Mouse (Mus musculus): ENCODE data around the gene Psen1. TPM values are rescaled to one million over a fixed set of nuclear protein-coding genes. Genes with fewer than 3 reads are reported as not detected.
A peak's percentile ranks its signal among the peaks of the same experiment; 100 is the strongest.

Gene Psen1
- polyA plus RNA-seq, 1 experiment from 2014 or later: 61.3 TPM

GRCm38 (mm10) chr12:83763311-83764043 lies 75.5 kb downstream of the Psen1 start, which contains the start of gene Papln:
Gene Papln, plus strand, starts transcription at chr12:83763634.
- ATAC-seq (ENCODE audit: insufficient read depth) (peak; percentile 38; the same call in 1 of the 2 replicates), DNase-seq (peak; percentile 76)
- Histone ChIP-seq H3K9me3 (ENCODE audit: low read depth, low read length) (no peaks in the 10 kb centered on the region), H3K4me3 (ENCODE audit: low read depth, low read length) (peak within 1 kb of the TSS; percentile 33), H3K4me1 (ENCODE audit: insufficient read depth) (peaks cover 15% of the 10 kb centered on the region; the same call in 1 of the 2 replicates), H3K27ac (ENCODE audit: low read depth) (no peak within 1 kb of the TSS), H3K36me3 (ENCODE audit: insufficient read depth) (no peaks in the 10 kb centered on the region), H3K4me2 (peak within 1 kb of the TSS; percentile 70), H3K9ac (no peak within 1 kb of the TSS; the same call in 1 of the 2 replicates), H3K27me3 (ENCODE audit: insufficient read depth, low read length) (no peaks in the 10 kb centered on the region)
- TF ChIP-seq CTCF (IDR thresholded peaks at IDR 0.05; ENCODE audit: low read depth): no peak
- WGBS: 6% methylated on average over 31 of the region's 31 CpGs

- DNase-seq: peak; percentile 27
- peak overlapping the region; percentile 70 for H3K4me2 ChIP-seq
- H3K27me3 ChIP-seq (ENCODE audit: insufficient read depth, low read length): no peaks in the 10 kb centered on the region
- no peak overlapping the region; the same call in 1 of the 2 replicates for H3K9ac ChIP-seq
- 2% methylated on average over 14 of the region's 14 CpGs for WGBS
- no peak; the same call in 1 of the 2 replicates for TF ChIP-seq CTCF (IDR thresholded peaks at IDR 0.05; ENCODE audit: low read depth)
- ATAC-seq (ENCODE audit: insufficient read depth): no peak
- peaks cover 18% of the 10 kb centered on the region for H3K4me1 ChIP-seq (ENCODE audit: insufficient read depth)
- H3K36me3 ChIP-seq (ENCODE audit: insufficient read depth): no peaks in the 10 kb centered on the region
- H3K9me3 ChIP-seq (ENCODE audit: low read depth, low read length): no peaks in the 10 kb centered on the region
- H3K27ac ChIP-seq (ENCODE audit: low read depth): no peak overlapping the region
- H3K4me3 ChIP-seq (ENCODE audit: low read depth, low read length): peak overlapping the region; percentile 33
These were observed 76.1 kb downstream of the Psen1 start for GRCm38 (mm10) chr12:83764044-83764365.

- DNase-seq (no peak), ATAC-seq (ENCODE audit: insufficient read depth) (no peak)
- H3K9me3 ChIP-seq (ENCODE audit: low read depth, low read length): no peaks in the 10 kb centered on the region
- peak overlapping the region; percentile 33; the same call in 1 of the 2 replicates for H3K4me3 ChIP-seq (ENCODE audit: low read depth, low read length)
- H3K36me3 ChIP-seq (ENCODE audit: insufficient read depth): no peaks in the 10 kb centered on the region
- no peak overlapping the region for H3K27ac ChIP-seq (ENCODE audit: low read depth)
- H3K27me3 ChIP-seq (ENCODE audit: insufficient read depth, low read length): no peaks in the 10 kb centered on the region
- H3K4me1 ChIP-seq (ENCODE audit: insufficient read depth): peaks cover 20% of the 10 kb centered on the region
- TF ChIP-seq CTCF (IDR thresholded peaks at IDR 0.05; ENCODE audit: low read depth): no peak
- 64% methylated on average over 10 of the region's 10 CpGs for WGBS
- H3K4me2 ChIP-seq: peak overlapping the region; percentile 70
- H3K9ac ChIP-seq: no peak overlapping the region
These were observed 76.6 kb downstream of the Psen1 start for GRCm38 (mm10) chr12:83764519-83764918.

DNA sequence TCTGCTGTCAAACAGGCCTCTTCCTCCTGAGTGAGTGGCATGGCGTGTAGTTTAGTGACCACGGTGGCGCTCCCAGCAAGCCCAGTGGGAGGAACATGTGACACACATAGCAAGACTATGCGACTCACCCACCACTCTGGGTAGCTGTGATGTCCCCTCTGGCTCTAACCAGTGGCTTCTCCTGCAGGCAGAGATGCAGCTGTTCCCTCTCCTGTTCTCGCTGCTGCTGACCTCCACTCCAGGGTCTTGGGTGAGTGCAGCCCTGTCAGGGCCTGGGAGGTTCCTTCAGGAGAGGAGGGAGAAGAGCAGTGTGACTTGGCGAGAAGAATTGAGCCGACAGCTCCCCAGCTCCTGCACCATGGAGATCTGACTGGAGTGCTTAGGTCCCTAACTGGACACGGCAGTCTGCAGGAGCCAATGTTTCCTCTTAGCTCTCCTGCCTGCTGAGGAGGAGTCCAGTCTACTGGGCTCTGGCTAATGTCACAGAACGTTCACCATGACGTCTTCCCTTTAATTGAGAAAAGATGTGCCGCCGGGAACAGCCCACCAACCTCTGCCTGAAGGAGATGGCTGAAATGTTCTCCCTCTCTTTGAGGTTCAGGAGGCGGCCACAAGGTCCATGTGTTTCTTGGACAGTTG lies 78.1 kb downstream of the Psen1 start:
- no peak for TF ChIP-seq CTCF (IDR thresholded peaks at IDR 0.05; ENCODE audit: low read depth)
- no peak overlapping the region for H3K4me2 ChIP-seq
- ATAC-seq (ENCODE audit: insufficient read depth): no peak
- no peak for DNase-seq
- peaks cover 29% of the 10 kb centered on the region for H3K4me1 ChIP-seq (ENCODE audit: insufficient read depth)
- H3K27me3 ChIP-seq (ENCODE audit: insufficient read depth, low read length): no peaks in the 10 kb centered on the region
- no peaks in the 10 kb centered on the region for H3K9me3 ChIP-seq (ENCODE audit: low read depth, low read length)
- no peak overlapping the region for H3K9ac ChIP-seq
- no peak overlapping the region for H3K4me3 ChIP-seq (ENCODE audit: low read depth, low read length)
- H3K36me3 ChIP-seq (ENCODE audit: insufficient read depth): no peaks in the 10 kb centered on the region
- 78% methylated on average over 13 of the region's 13 CpGs for WGBS
- H3K27ac ChIP-seq (ENCODE audit: low read depth): no peak overlapping the region

- no peaks in the 10 kb centered on the region for H3K9me3 ChIP-seq (ENCODE audit: low read depth, low read length)
- peaks cover 25% of the 10 kb centered on the region for H3K4me1 ChIP-seq (ENCODE audit: insufficient read depth)
- no peak overlapping the region for H3K4me3 ChIP-seq (ENCODE audit: low read depth, low read length)
- no peak overlapping the region for H3K4me2 ChIP-seq
- DNase-seq: no peak
- TF ChIP-seq CTCF (IDR thresholded peaks at IDR 0.05; ENCODE audit: low read depth): no peak
- H3K27me3 ChIP-seq (ENCODE audit: insufficient read depth, low read length): no peaks in the 10 kb centered on the region
- no peak overlapping the region for H3K27ac ChIP-seq (ENCODE audit: low read depth)
- H3K36me3 ChIP-seq (ENCODE audit: insufficient read depth): no peaks in the 10 kb centered on the region
- no peak overlapping the region for H3K9ac ChIP-seq
- WGBS: 75% methylated on average over 9 of the region's 9 CpGs
- ATAC-seq (ENCODE audit: insufficient read depth): no peak
These were observed 79.9 kb downstream of the Psen1 start for GRCm38 (mm10) chr12:83767833-83768232.

- peaks cover 22% of the 10 kb centered on the region for H3K4me1 ChIP-seq (ENCODE audit: insufficient read depth)
- no peaks in the 10 kb centered on the region for H3K9me3 ChIP-seq (ENCODE audit: low read depth, low read length)
- TF ChIP-seq CTCF (IDR thresholded peaks at IDR 0.05; ENCODE audit: low read depth): no peak
- H3K27ac ChIP-seq (ENCODE audit: low read depth): no peak overlapping the region
- H3K27me3 ChIP-seq (ENCODE audit: insufficient read depth, low read length): no peaks in the 10 kb centered on the region
- H3K36me3 ChIP-seq (ENCODE audit: insufficient read depth): no peaks in the 10 kb centered on the region
- no peak for DNase-seq
- H3K4me3 ChIP-seq (ENCODE audit: low read depth, low read length): no peak overlapping the region
- 61% methylated on average over 14 of the region's 14 CpGs for WGBS
- ATAC-seq (ENCODE audit: insufficient read depth): no peak
- no peak overlapping the region for H3K4me2 ChIP-seq
- H3K9ac ChIP-seq: no peak overlapping the region
These were observed 80.4 kb downstream of the Psen1 start for GRCm38 (mm10) chr12:83768235-83768899.

All from lung, embryonic 14.5 days (tissue).